Mouse (Mus musculus) hindbrain, embryonic 11.5 days (tissue): ENCODE results near the gene Gucd1. TPM values are rescaled to one million over a fixed set of nuclear protein-coding genes. Genes with fewer than 3 reads are reported as not detected.
"Not testable (repeated sequence)": the region's sequence is repeated elsewhere in the genome, so short reads cannot be mapped to it uniquely, and the experiment has no call there.

Experiments
- ATAC-seq: fragments of 200-750 bp; cut with Nextera tagmentation; 2 replicates; pipeline ENCODE4 v1.8.0; 2017; ENCODE audit warnings: mild to moderate bottlenecking, moderate TSS enrichment, moderate library complexity; ENCODE audit not compliant: low FRiP score
- DNase-seq: peaks from one replicate; pipeline ENCODE4 v3.0.0-alpha.2; 2015; ENCODE audit warnings: low spot score
- H3K27ac ChIP-seq: fragments of 300-500 bp; sonication (generic); 2 replicates; pipeline ENCODE4 v1.5.1; 2014; ENCODE audit warnings: mild to moderate bottlenecking, low read depth, low read length
- H3K27me3 ChIP-seq: fragments of 300-500 bp; sonication (generic); 2 replicates; pipeline ENCODE4 v1.6.1; 2014; ENCODE audit warnings: mild to moderate bottlenecking, low read length, moderate library complexity, mixed read lengths; ENCODE audit not compliant: control insufficient read depth, insufficient read depth
- H3K36me3 ChIP-seq: fragments of 300-500 bp; sonication (generic); 2 replicates; pipeline ENCODE4 v1.6.1; 2014; ENCODE audit warnings: mild to moderate bottlenecking, low read length, moderate library complexity, mixed read lengths; ENCODE audit not compliant: control insufficient read depth, insufficient read depth
- H3K4me1 ChIP-seq: fragments of 300-500 bp; sonication (generic); replicated peaks from 2 replicates; pipeline ENCODE4 v1.6.1; 2014; ENCODE audit warnings: low read length, mixed read lengths; ENCODE audit not compliant: control insufficient read depth, insufficient read depth
- H3K4me2 ChIP-seq: fragments of 300-500 bp; sonication (generic); replicated peaks from 2 replicates; pipeline ENCODE4 v1.6.1; 2014; ENCODE audit warnings: mild to moderate bottlenecking, low read depth, low read length
- H3K4me3 ChIP-seq: fragments of 300-500 bp; sonication (generic); 2 replicates; pipeline ENCODE4 v1.5.1; 2014; ENCODE audit warnings: low read depth, low read length
- H3K9ac ChIP-seq: fragments of 300-500 bp; sonication (generic); 2 replicates; pipeline ENCODE4 v1.6.1; 2014; ENCODE audit warnings: low read depth, low read length
- H3K9me3 ChIP-seq: fragments of 300-500 bp; sonication (generic); 2 replicates; pipeline ENCODE4 v1.6.1; 2016; ENCODE audit warnings: low read length; ENCODE audit not compliant: control insufficient read depth
- WGBS: fragments of 180-500 bp; shearing (Covaris S2); extraction: QIAGEN DNeasy Blood & Tissue Kit; methylation state at CpG from one replicate; pipeline ENCODE4 v1.1.7; 2014; 5-methylcytosine and 5-hydroxymethylcytosine counted together
- polyA plus RNA-seq: library from polyadenylated mRNA; unstranded; fragments of >200 nt; fragmentation: Nextera tagmentation; extraction: Ambion mirVana; gene quantifications from 2 replicates; pipeline ENCODE4 v1.2.1, GENCODE M21; 2014

The Gucd1 gene
- polyA plus RNA-seq, 1 experiment from 2014 or later: 26.7 TPM

DNA sequence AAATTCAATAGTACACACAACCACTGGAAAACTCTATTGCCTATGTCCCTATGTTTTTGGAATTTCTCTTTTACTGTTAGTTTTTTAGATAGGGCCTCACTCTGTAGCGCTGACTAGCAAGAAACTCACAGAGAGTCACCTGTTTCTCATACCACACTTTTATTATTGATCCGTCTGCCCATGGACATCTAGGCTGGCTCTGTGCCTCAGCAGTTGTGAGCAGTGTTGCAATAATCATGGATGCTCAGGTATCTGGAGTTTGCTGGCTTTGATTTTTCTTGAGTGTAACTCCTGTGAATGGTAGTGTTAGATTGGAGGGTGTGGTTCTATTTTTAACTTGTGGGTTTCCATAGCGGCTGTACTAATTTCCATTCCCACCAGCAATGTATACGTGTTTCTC lies 162.4 kb downstream of the Gucd1 start:
- Histone ChIP-seq H3K4me1 (no peaks in the 10 kb centered on the region), H3K4me2 (no peak overlapping the region), H3K27me3 (no peaks in the 10 kb centered on the region), H3K36me3 (no peaks in the 10 kb centered on the region), H3K9ac (no peak overlapping the region), H3K4me3 (no peak overlapping the region), H3K27ac (no peak overlapping the region), H3K9me3 (no peaks in the 10 kb centered on the region)
- ATAC-seq: no peak
- no peak for DNase-seq
- 81% methylated on average over 4 of the region's 4 CpGs for WGBS

DNA sequence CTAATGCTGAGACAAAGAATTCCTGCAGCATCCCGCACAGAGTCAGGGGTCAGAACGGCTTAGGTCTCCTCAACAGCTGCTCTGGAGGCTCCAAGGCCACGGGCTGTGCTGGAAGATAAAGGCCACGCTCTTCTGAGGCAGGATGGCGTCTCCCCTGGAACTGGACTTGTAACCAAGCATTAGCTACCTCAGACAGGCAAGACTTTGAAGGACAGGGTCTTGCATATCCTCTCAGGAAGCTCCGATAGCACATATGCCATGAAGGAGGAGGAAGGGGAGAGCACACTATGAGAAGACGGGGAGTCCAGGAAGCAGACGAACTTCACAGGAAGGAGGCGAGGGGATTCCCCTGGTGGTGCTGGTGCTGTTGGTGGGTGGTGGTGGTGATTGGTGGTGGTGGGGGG lies 163.9 kb downstream of the Gucd1 start:
- not testable (repeated sequence) for H3K4me2 ChIP-seq, H3K4me3 ChIP-seq, H3K27me3 ChIP-seq, H3K36me3 ChIP-seq, H3K9me3 ChIP-seq, DNase-seq, H3K4me1 ChIP-seq, H3K27ac ChIP-seq, H3K9ac ChIP-seq, ATAC-seq
- 75% methylated on average over 8 of the region's 9 CpGs for WGBS

DNA sequence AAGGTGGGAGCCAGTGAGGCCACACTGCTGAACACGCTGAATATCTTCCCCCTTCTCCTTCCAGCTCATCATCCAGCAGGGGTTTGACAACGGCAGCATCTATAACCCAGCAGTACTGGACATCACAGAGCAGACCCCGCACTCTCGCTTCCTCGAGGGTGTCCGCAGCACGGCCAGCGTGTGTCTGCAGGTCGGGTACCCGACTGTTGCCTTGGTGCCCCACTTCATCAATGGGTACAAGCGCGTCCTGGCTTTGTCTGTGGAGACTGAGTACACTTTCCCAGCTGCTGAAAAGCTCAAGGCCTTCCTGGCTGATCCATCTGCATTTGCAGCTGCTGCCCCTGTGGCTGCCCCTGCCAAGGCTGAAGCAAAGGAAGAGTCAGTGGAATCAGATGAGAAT lies 165.2 kb downstream of the Gucd1 start:
- no peak overlapping the region for H3K9ac ChIP-seq
- H3K36me3 ChIP-seq: no peaks in the 10 kb centered on the region
- no peak for DNase-seq

DNA sequence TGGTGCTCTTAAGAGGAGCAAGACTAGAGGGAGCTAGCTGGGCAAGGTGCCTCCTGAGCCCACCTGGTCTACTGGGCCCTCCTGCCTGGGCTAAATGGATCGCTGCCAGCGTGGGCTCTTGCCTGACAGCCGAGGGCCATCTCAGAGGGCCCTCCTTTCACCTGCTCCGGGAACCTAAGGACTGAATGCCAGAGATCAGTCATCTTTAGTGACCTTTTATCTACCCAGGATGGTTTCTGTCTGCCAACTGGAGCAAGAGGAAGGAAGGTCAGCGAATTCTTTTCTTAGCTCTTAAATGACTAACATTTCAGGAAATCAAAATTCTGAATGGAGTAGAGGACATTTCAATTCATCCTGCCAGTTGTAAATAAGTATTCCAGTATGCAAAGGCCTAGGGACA lies 167.2 kb downstream of the Gucd1 start:
- H3K4me1 ChIP-seq: no peaks in the 10 kb centered on the region
- H3K4me2 ChIP-seq: no peak overlapping the region
- no peaks in the 10 kb centered on the region for H3K9me3 ChIP-seq
- H3K27ac ChIP-seq: no peak overlapping the region
- 88% methylated on average over 5 of the region's 5 CpGs for WGBS
- H3K27me3 ChIP-seq: no peaks in the 10 kb centered on the region
- ATAC-seq (no peak), DNase-seq (no peak)
- H3K36me3 ChIP-seq: no peaks in the 10 kb centered on the region
- H3K9ac ChIP-seq: no peak overlapping the region
- no peak overlapping the region for H3K4me3 ChIP-seq

More for the DNA sequence above, 165.2 kb downstream of the Gucd1 start:
- Histone ChIP-seq H3K27ac (no peak overlapping the region), H3K27me3 (no peaks in the 10 kb centered on the region), H3K4me2 (no peak overlapping the region), H3K4me1 (no peaks in the 10 kb centered on the region), H3K4me3 (no peak overlapping the region), H3K9me3 (no peaks in the 10 kb centered on the region)
- no peak for ATAC-seq
- WGBS: 97% methylated on average over 12 of the region's 12 CpGs

DNA sequence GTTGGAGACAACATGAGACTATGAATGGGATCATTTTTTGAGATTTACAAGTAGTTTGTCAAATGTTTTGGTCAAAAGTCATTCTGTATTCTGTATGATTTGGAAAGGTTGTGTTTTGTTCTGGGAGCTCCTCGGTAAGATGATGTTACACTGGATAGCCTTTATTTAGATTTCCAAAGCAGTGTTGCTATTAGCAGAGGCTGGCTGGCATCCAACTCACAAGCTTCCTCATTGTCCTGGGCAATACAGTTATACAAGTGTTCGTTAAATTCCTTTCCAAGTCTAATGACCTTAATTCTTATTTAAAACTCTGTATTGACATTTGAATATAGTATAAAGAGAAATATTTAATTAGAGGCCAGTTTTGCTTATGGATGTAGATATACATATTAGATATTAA lies 172.5 kb downstream of the Gucd1 start:
- H3K27me3 ChIP-seq: no peaks in the 10 kb centered on the region
- DNase-seq (no peak), ATAC-seq (no peak)
- H3K36me3 ChIP-seq: no peaks in the 10 kb centered on the region
- H3K4me3 ChIP-seq: no peak overlapping the region
- H3K4me2 ChIP-seq: no peak overlapping the region
- H3K27ac ChIP-seq: no peak overlapping the region
- H3K9ac ChIP-seq: no peak overlapping the region
- H3K4me1 ChIP-seq: no peaks in the 10 kb centered on the region
- whole genome bisulfite sequencing: 87% methylated on average over 2 of the region's 2 CpGs
- no peaks in the 10 kb centered on the region for H3K9me3 ChIP-seq

DNA sequence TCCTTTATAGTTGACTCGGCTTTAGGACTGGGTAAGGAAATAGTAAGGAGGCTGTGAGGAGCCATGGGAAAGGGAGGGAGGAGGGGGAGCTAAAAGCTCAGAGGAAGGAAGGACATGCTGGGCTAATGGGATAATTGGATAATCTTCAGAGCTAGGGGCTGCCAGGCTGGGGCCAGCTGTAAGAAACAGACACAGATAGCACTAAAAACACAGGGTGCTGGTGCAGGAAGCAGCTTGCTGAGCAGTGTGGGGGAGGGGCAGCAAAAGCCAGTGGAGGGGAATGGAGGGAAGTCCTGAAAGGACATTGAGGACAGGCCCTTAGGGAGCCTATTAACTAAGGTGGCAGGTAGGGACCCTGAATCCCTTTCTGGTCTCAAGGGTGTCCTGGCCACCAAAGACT lies 173.2 kb downstream of the Gucd1 start:
- 68% methylated on average over 1 of the region's 1 CpGs for WGBS
- H3K4me1 ChIP-seq, DNase-seq, H3K4me3 ChIP-seq, H3K9ac ChIP-seq, ATAC-seq, H3K9me3 ChIP-seq, H3K27me3 ChIP-seq, H3K4me2 ChIP-seq, H3K27ac ChIP-seq, H3K36me3 ChIP-seq: not testable (repeated sequence)

DNA sequence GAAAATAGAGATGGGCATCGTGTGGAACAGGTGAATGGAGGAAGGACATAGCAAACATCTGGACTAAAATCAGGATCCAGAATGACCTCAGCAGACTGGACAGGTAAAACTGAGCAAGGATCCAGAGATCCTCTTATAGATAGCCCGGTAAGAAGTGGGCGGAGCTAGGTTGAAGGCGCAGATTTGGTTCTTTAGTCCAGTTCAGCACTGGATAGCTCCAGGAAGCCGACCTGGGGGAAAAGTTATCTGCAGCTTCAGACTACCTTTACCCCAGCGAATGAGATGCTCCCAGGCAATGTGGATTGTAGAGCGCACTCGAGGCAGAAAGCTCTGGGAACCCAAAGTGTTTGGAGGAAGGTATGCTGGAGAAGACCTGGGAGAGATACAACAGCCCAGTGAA lies 175.8 kb downstream of the Gucd1 start:
- DNase-seq (no peak), ATAC-seq (no peak)
- no peak overlapping the region for H3K9ac ChIP-seq
- H3K36me3 ChIP-seq: no peaks in the 10 kb centered on the region
- no peak overlapping the region for H3K4me3 ChIP-seq
- no peak overlapping the region for H3K4me2 ChIP-seq
- no peaks in the 10 kb centered on the region for H3K27me3 ChIP-seq
- H3K27ac ChIP-seq: no peak overlapping the region
- H3K9me3 ChIP-seq: no peaks in the 10 kb centered on the region
- 37% methylated on average over 8 of the region's 8 CpGs for WGBS
- H3K4me1 ChIP-seq: no peaks in the 10 kb centered on the region

DNA sequence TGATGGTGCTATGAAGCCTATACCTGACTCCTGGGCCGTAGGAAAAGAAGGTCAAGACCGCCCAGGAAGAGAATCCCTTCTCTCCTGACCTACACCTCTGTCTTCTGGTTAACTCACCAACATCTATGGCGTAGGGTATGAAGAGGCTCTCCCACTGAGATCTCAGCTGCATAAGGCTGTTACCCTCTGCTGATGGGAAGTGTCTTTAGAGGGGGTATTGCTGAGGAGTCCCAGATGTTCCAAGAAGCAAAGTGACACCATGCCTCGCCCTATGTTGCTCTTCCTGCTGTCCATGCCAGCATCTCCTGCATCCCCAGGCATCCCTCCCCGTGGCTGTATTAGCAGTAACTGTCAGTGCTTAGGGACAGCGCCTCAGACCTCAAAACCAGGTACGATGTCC lies 178.4 kb downstream of the Gucd1 start:
- H3K27ac ChIP-seq: no peak overlapping the region
- ATAC-seq: no peak
- no peak overlapping the region for H3K4me3 ChIP-seq
- H3K36me3 ChIP-seq: no peaks in the 10 kb centered on the region
- H3K27me3 ChIP-seq: no peaks in the 10 kb centered on the region
- no peak overlapping the region for H3K9ac ChIP-seq
- no peaks in the 10 kb centered on the region for H3K4me1 ChIP-seq
- H3K4me2 ChIP-seq: no peak overlapping the region
- 94% methylated on average over 7 of the region's 7 CpGs for WGBS
- no peaks in the 10 kb centered on the region for H3K9me3 ChIP-seq
- no peak for DNase-seq

DNA sequence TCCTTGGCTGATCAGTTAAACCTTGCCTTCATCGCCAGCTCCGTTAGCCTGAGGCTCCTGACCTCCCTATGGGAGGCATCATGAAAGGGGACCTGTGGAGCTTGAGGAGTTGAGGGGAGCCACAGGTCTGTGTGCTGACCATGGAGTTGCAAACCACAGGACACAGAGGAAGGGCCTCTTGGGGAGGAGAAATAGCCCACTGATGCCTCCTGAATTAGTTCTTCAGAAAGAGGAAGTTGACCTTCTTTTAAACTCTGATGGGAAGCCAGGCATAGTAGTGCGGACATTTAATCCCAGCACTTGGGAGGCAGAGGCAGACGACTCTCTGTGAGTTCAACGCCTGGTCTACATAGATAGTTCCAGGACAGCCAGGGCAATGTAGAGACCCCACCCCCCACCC lies 178.9 kb downstream of the Gucd1 start:
- Histone ChIP-seq H3K36me3 (no peaks in the 10 kb centered on the region), H3K27ac (no peak overlapping the region), H3K4me3 (no peak overlapping the region), H3K9me3 (no peaks in the 10 kb centered on the region), H3K27me3 (no peaks in the 10 kb centered on the region), H3K9ac (no peak overlapping the region), H3K4me2 (no peak overlapping the region), H3K4me1 (no peaks in the 10 kb centered on the region)
- ATAC-seq: no peak
- WGBS: 77% methylated on average over 5 of the region's 5 CpGs
- DNase-seq: no peak
